Mouse (Mus musculus): ENCODE data around the gene Ano1. TPM values are rescaled to one million over a fixed set of nuclear protein-coding genes. Genes with fewer than 3 reads are reported as not detected.

Gene Ano1
- polyA plus RNA-seq, 1 experiment from 2014 or later = 7.2 TPM

GRCm38 (mm10) chr7:144589508-144589907 lies 162.3 kb downstream of the Ano1 start:
- WGBS = 81% methylated on average over 3 of the region's 3 CpGs
- Histone ChIP-seq H3K4me3 (no peak overlapping the region), H3K36me3 (no peaks in the 10 kb centered on the region), H3K27me3 (0 out of 2 replicates have a peak, but pooled peaks cover 4% of the 10 kb centered on the region), H3K9ac (no peak overlapping the region), H3K27ac (replicated peaks) (no peak overlapping the region), H3K4me2 (no peak overlapping the region), H3K4me1 (replicated peaks) (no peaks in the 10 kb centered on the region), H3K9me3 (no peaks in the 10 kb centered on the region)
- 0 out of 2 replicates have a peak, but pooled peaks have one; percentile 58 for ATAC-seq (ENCODE audit: low FRiP score, low read depth)

GRCm38 (mm10) chr7:144587291-144587690 lies 164.5 kb downstream of the Ano1 start:
- WGBS = 36% methylated on average over 2 of the region's 2 CpGs
- Histone ChIP-seq H3K4me1 (replicated peaks) (peaks cover 9% of the 10 kb centered on the region), H3K27me3 (0 out of 2 replicates have a peak, but pooled peaks cover 6% of the 10 kb centered on the region), H3K4me2 (no peak overlapping the region), H3K9ac (no peak overlapping the region), H3K4me3 (no peak overlapping the region), H3K27ac (replicated peaks) (no peak overlapping the region), H3K9me3 (no peaks in the 10 kb centered on the region), H3K36me3 (no peaks in the 10 kb centered on the region)
- no peak for ATAC-seq (ENCODE audit: low FRiP score, low read depth)

GRCm38 (mm10) chr7:144585648-144586047 lies 166.1 kb downstream of the Ano1 start:
- no peak for ATAC-seq (ENCODE audit: low FRiP score, low read depth)
- H3K9me3 ChIP-seq = no peaks in the 10 kb centered on the region
- H3K4me3 ChIP-seq = no peak overlapping the region
- no peak overlapping the region for H3K4me2 ChIP-seq
- WGBS = 10% methylated on average over 6 of the region's 6 CpGs
- no peak overlapping the region for H3K27ac ChIP-seq (replicated peaks)
- no peaks in the 10 kb centered on the region for H3K36me3 ChIP-seq
- no peak overlapping the region for H3K9ac ChIP-seq
- H3K4me1 ChIP-seq (replicated peaks) = peaks cover 18% of the 10 kb centered on the region
- H3K27me3 ChIP-seq = 0 out of 2 replicates have a peak, but pooled peaks cover 6% of the 10 kb centered on the region

GRCm38 (mm10) chr7:144583619-144584018 lies 168.2 kb downstream of the Ano1 start:
- Histone ChIP-seq H3K4me3 (no peak overlapping the region), H3K27me3 (0 out of 2 replicates have a peak, but pooled peaks cover 6% of the 10 kb centered on the region), H3K27ac (replicated peaks) (no peak overlapping the region), H3K36me3 (peaks cover 12% of the 10 kb centered on the region), H3K9me3 (no peaks in the 10 kb centered on the region), H3K9ac (no peak overlapping the region), H3K4me2 (no peak overlapping the region), H3K4me1 (replicated peaks) (peaks cover 23% of the 10 kb centered on the region)
- ATAC-seq (ENCODE audit: low FRiP score, low read depth) = no peak
- 2% methylated on average over 4 of the region's 4 CpGs for WGBS

- H3K4me1 ChIP-seq (replicated peaks) = peaks cover 23% of the 10 kb centered on the region
- H3K36me3 ChIP-seq = peaks cover 12% of the 10 kb centered on the region
- H3K27me3 ChIP-seq = 0 out of 2 replicates have a peak, but pooled peaks cover 6% of the 10 kb centered on the region
- WGBS = 1% methylated on average over 34 of the region's 34 CpGs
- H3K4me2 ChIP-seq = peak within 1 kb of the TSS; percentile 74
- H3K27ac ChIP-seq (replicated peaks) = peak within 1 kb of the TSS; percentile 91
- ATAC-seq (ENCODE audit: low FRiP score, low read depth) = peak; percentile 86
- H3K4me3 ChIP-seq = peak within 1 kb of the TSS; percentile 73
- H3K9ac ChIP-seq = peak within 1 kb of the TSS; percentile 83
- no peaks in the 10 kb centered on the region for H3K9me3 ChIP-seq
Observed at GRCm38 (mm10) chr7:144582284-144582980, 169.3 kb downstream of the Ano1 start, which contains the start of gene Fadd. Gene Fadd (minus strand): TSS chr7:144582463.

- Histone ChIP-seq H3K27ac (replicated peaks) (peak overlapping the region; percentile 91), H3K4me1 (replicated peaks) (peaks cover 23% of the 10 kb centered on the region), H3K9ac (peak overlapping the region; percentile 83), H3K36me3 (peaks cover 12% of the 10 kb centered on the region), H3K9me3 (no peaks in the 10 kb centered on the region), H3K4me3 (peak overlapping the region; percentile 73), H3K4me2 (peak overlapping the region; percentile 74), H3K27me3 (0 out of 2 replicates have a peak, but pooled peaks cover 6% of the 10 kb centered on the region)
- peak; percentile 82 for ATAC-seq (ENCODE audit: low FRiP score, low read depth)
- under 1% methylated on average over 43 of the region's 43 CpGs for WGBS
Observed at GRCm38 (mm10) chr7:144581559-144582283, 170.1 kb downstream of the Ano1 start.

- H3K27me3 ChIP-seq = no peaks in the 10 kb centered on the region
- no peaks in the 10 kb centered on the region for H3K9me3 ChIP-seq
- no peak overlapping the region for H3K27ac ChIP-seq (replicated peaks)
- peaks cover 12% of the 10 kb centered on the region for H3K36me3 ChIP-seq
- H3K9ac ChIP-seq = no peak overlapping the region
- H3K4me2 ChIP-seq = no peak overlapping the region
- ATAC-seq (ENCODE audit: low FRiP score, low read depth) = no peak
- 94% methylated on average over 5 of the region's 5 CpGs for WGBS
- H3K4me1 ChIP-seq (replicated peaks) = peaks cover 17% of the 10 kb centered on the region
- no peak overlapping the region for H3K4me3 ChIP-seq
Observed at GRCm38 (mm10) chr7:144577876-144578275, 173.9 kb downstream of the Ano1 start.

GRCm38 (mm10) chr7:144572234-144572633 lies 179.5 kb downstream of the Ano1 start:
- H3K4me3 ChIP-seq = no peak overlapping the region
- H3K9ac ChIP-seq = no peak overlapping the region
- H3K36me3 ChIP-seq = no peaks in the 10 kb centered on the region
- no peaks in the 10 kb centered on the region for H3K4me1 ChIP-seq (replicated peaks)
- H3K4me2 ChIP-seq = no peak overlapping the region
- no peaks in the 10 kb centered on the region for H3K27me3 ChIP-seq
- no peak for ATAC-seq (ENCODE audit: low FRiP score, low read depth)
- no peaks in the 10 kb centered on the region for H3K9me3 ChIP-seq
- WGBS = 91% methylated on average over 5 of the region's 5 CpGs
- H3K27ac ChIP-seq (replicated peaks) = no peak overlapping the region

- no peaks in the 10 kb centered on the region for H3K9me3 ChIP-seq
- H3K27ac ChIP-seq (replicated peaks) = no peak overlapping the region
- no peak overlapping the region for H3K4me3 ChIP-seq
- H3K27me3 ChIP-seq = no peaks in the 10 kb centered on the region
- no peak overlapping the region for H3K9ac ChIP-seq
- no peaks in the 10 kb centered on the region for H3K36me3 ChIP-seq
- H3K4me1 ChIP-seq (replicated peaks) = no peaks in the 10 kb centered on the region
- H3K4me2 ChIP-seq = no peak overlapping the region
- no peak for ATAC-seq (ENCODE audit: low FRiP score, low read depth)
Observed at GRCm38 (mm10) chr7:144571598-144571997, 180.2 kb downstream of the Ano1 start.

GRCm38 (mm10) chr7:144569428-144569827 lies 182.3 kb downstream of the Ano1 start:
- Histone ChIP-seq H3K27me3 (no peaks in the 10 kb centered on the region), H3K36me3 (no peaks in the 10 kb centered on the region), H3K4me2 (no peak overlapping the region), H3K9me3 (no peaks in the 10 kb centered on the region), H3K27ac (replicated peaks) (no peak overlapping the region), H3K4me1 (replicated peaks) (no peaks in the 10 kb centered on the region), H3K9ac (no peak overlapping the region), H3K4me3 (no peak overlapping the region)
- ATAC-seq (ENCODE audit: low FRiP score, low read depth) = no peak
- 65% methylated on average over 7 of the region's 7 CpGs for WGBS

- Histone ChIP-seq H3K9ac (no peak overlapping the region), H3K9me3 (no peaks in the 10 kb centered on the region), H3K4me1 (replicated peaks) (no peaks in the 10 kb centered on the region), H3K4me3 (no peak overlapping the region), H3K27ac (replicated peaks) (no peak overlapping the region), H3K36me3 (no peaks in the 10 kb centered on the region), H3K4me2 (no peak overlapping the region), H3K27me3 (no peaks in the 10 kb centered on the region)
- no peak for ATAC-seq (ENCODE audit: low FRiP score, low read depth)
Observed at GRCm38 (mm10) chr7:144568091-144568490, 183.7 kb downstream of the Ano1 start.

- Histone ChIP-seq H3K27me3 (no peaks in the 10 kb centered on the region), H3K9me3 (no peaks in the 10 kb centered on the region), H3K4me2 (no peak overlapping the region), H3K27ac (replicated peaks) (no peak overlapping the region), H3K4me1 (replicated peaks) (no peaks in the 10 kb centered on the region), H3K9ac (no peak overlapping the region), H3K36me3 (no peaks in the 10 kb centered on the region), H3K4me3 (no peak overlapping the region)
- ATAC-seq (ENCODE audit: low FRiP score, low read depth) = no peak
- WGBS = 76% methylated on average over 3 of the region's 3 CpGs
Observed at GRCm38 (mm10) chr7:144566921-144567682, 184.7 kb downstream of the Ano1 start.
